Mouse (Mus musculus): ENCODE measurements around the gene Six1.
"Not testable (repeated sequence)": the region's sequence is repeated elsewhere in the genome, so short reads cannot be mapped to it uniquely, and the experiment has no call there.

Gene Six1

GRCm38 (mm10) chr12:73053668-73054241 is at the start of gene Six1:
TSS of gene Six1 (minus strand) at chr12:73053887.
- POLR2A ChIA-PET: interaction anchor here in 3 of 4 experiments (0.6 to 2.3 kb wide), 13 partner anchors 10 to 67 kb away, joined by 3 to 12 read pairs (median 4); no protein-coding TSS in a partner anchor
- CTCF ChIA-PET: interaction anchor here in 3 of 4 experiments (0.7 to 2.2 kb wide), 7 partner anchors 9 to 463 kb away, joined by 3 to 8 read pairs (median 4); no protein-coding TSS in a partner anchor

GRCm38 (mm10) chr12:73098593-73098992 is 44.9 kb upstream of the Six1 start:
- CTCF ChIA-PET: no interaction called here
- POLR2A ChIA-PET: interaction anchor here in 3 of 4 experiments (0.7 to 4.3 kb wide), 9 partner anchors 10 to 46 kb away, joined by 3 to 44 read pairs (median 4); partner anchors contain the start of gene Six4 (in 2 of the 3)

GRCm38 (mm10) chr12:73096177-73096576 is 42.5 kb upstream of the Six1 start:
- POLR2A ChIA-PET: interaction anchor here in 3 of 4 experiments (0.5 to 4.3 kb wide), 13 partner anchors 9 to 1011 kb away, joined by 3 to 44 read pairs (median 4); partner anchors contain the start of genes Six4 (in 2 of the 3), Jkamp (in 1 of the 3) and L3hypdh (in 1 of the 3)
- CTCF ChIA-PET: not testable (repeated sequence)

- ChIA-PET CTCF (no interaction called here), POLR2A (interaction anchor here in 2 of 4 experiments (0.6 to 0.7 kb wide), 3 partner anchors 9 to 1642 kb away, joined by 3 read pairs; no protein-coding TSS in a partner anchor)
Observed at GRCm38 (mm10) chr12:73094605-73095004, 40.9 kb upstream of the Six1 start.

- CTCF ChIA-PET: no interaction called here
- POLR2A ChIA-PET: interaction anchor here in 2 of 4 experiments (0.6 to 0.7 kb wide), 4 partner anchors 9 to 1642 kb away, joined by 3 read pairs; no protein-coding TSS in a partner anchor
Observed at GRCm38 (mm10) chr12:73094189-73094588, 40.5 kb upstream of the Six1 start.

- POLR2A ChIA-PET: interaction anchor here in 3 of 4 experiments (0.6 to 5.4 kb wide), 13 partner anchors 10 to 497 kb away, joined by 3 to 27 read pairs (median 3); partner anchors contain the start of genes Six4 (in 2 of the 3) and Mnat1 (in 1 of the 3)
- CTCF ChIA-PET: no interaction called here
Observed at GRCm38 (mm10) chr12:73090672-73091335, 37.1 kb upstream of the Six1 start.

- CTCF ChIA-PET: no interaction called here
- POLR2A ChIA-PET: interaction anchor here in 3 of 4 experiments (0.6 to 5.4 kb wide), 15 partner anchors 8 to 1778 kb away, joined by 3 to 54 read pairs (median 5); partner anchors contain the start of gene Six4 (in 3 of the 3)
Observed at GRCm38 (mm10) chr12:73088911-73089310, 35.2 kb upstream of the Six1 start.

GRCm38 (mm10) chr12:73088500-73088899 is 34.8 kb upstream of the Six1 start:
- ChIA-PET POLR2A (interaction anchor here in 3 of 4 experiments (0.6 to 5.4 kb wide), 16 partner anchors 9 to 1778 kb away, joined by 3 to 54 read pairs (median 5); partner anchors contain the start of gene Six4 (in 3 of the 3)), CTCF (no interaction called here)

- POLR2A ChIA-PET: interaction anchor here (0.6 to 5.2 kb wide), 17 partner anchors 9 to 1825 kb away, joined by 3 to 54 read pairs (median 4); partner anchors contain the start of gene Six4 (in 2 of the 4)
- CTCF ChIA-PET: interaction anchor here in 1 of 4 experiments (0.6 kb wide), 2 partner anchors 23 to 147 kb away, joined by 4 to 5 read pairs; no protein-coding TSS in a partner anchor
Observed at GRCm38 (mm10) chr12:73087086-73087485, 33.4 kb upstream of the Six1 start.

GRCm38 (mm10) chr12:73085739-73086630 is 32.3 kb upstream of the Six1 start:
- CTCF ChIA-PET: interaction anchor here in 1 of 4 experiments (1.0 to 1.3 kb wide), 2 partner anchors 33 to 431 kb away, joined by 3 read pairs; partner anchors contain the start of gene Six1

GRCm38 (mm10) chr12:73083773-73084172 is 30.1 kb upstream of the Six1 start:
- ChIA-PET CTCF (interaction anchor here in 1 of 4 experiments (1.5 kb wide), 1 partner anchor 11 kb away, joined by 4 read pairs; no protein-coding TSS in a partner anchor), POLR2A (interaction anchor here in 3 of 4 experiments (0.6 to 1.5 kb wide), 6 partner anchors 8 to 29 kb away, joined by 3 to 6 read pairs (median 3); partner anchors contain the start of gene Six4 (in 1 of the 3))

More at GRCm38 (mm10) chr12:73085739-73086630, 32.3 kb upstream of the Six1 start:
- POLR2A ChIA-PET: interaction anchor here (0.5 to 5.2 kb wide), 33 partner anchors 10 to 988 kb away, joined by 3 to 54 read pairs (median 5); partner anchors contain the start of genes Six4 (in 4 of the 4), Six1 (in 3 of the 4) and Mnat1 (in 1 of the 4)

- ChIA-PET CTCF (interaction anchor here in 1 of 4 experiments (1.2 kb wide), 1 partner anchor 22 kb away, joined by 3 read pairs; no protein-coding TSS in a partner anchor), POLR2A (interaction anchor here in 1 of 4 experiments (1.8 kb wide), 1 partner anchor 22 kb away, joined by 4 read pairs; no protein-coding TSS in a partner anchor)
Observed at GRCm38 (mm10) chr12:73081828-73082227, 28.1 kb upstream of the Six1 start.

GRCm38 (mm10) chr12:73060805-73061410 is 7.2 kb upstream of the Six1 start:
- POLR2A ChIA-PET: interaction anchor here in 2 of 4 experiments (0.6 to 2.0 kb wide), 2 partner anchors 25 to 514 kb away, joined by 3 to 8 read pairs; no protein-coding TSS in a partner anchor

GRCm38 (mm10) chr12:73057492-73057891 is 3.8 kb upstream of the Six1 start:
- CTCF ChIA-PET: no interaction called here
- POLR2A ChIA-PET: interaction anchor here in 1 of 4 experiments (1.0 to 1.6 kb wide), 2 partner anchors 11 to 57 kb away, joined by 3 read pairs; no protein-coding TSS in a partner anchor

More at GRCm38 (mm10) chr12:73060805-73061410, 7.2 kb upstream of the Six1 start:
- CTCF ChIA-PET: no interaction called here

GRCm38 (mm10) chr12:73055451-73055850 is 1.8 kb upstream of the Six1 start:
- CTCF ChIA-PET: interaction anchor here in 1 of 4 experiments (1.4 kb wide), 1 partner anchor 79 kb away, joined by 3 read pairs; no protein-coding TSS in a partner anchor
- POLR2A ChIA-PET: interaction anchor here in 3 of 4 experiments (0.6 to 2.3 kb wide), 4 partner anchors 10 to 263 kb away, joined by 3 to 12 read pairs (median 5); no protein-coding TSS in a partner anchor

GRCm38 (mm10) chr12:73054576-73055185 is 994 bp upstream of the Six1 start:
- ChIA-PET CTCF (interaction anchor here in 3 of 4 experiments (0.5 to 1.5 kb wide), 6 partner anchors 17 to 1280 kb away, joined by 3 to 9 read pairs (median 4); partner anchors contain the start of gene Six4 (in 1 of the 3)), POLR2A (interaction anchor here (0.6 to 2.3 kb wide), 8 partner anchors 9 to 263 kb away, joined by 3 to 13 read pairs (median 3); partner anchors contain the start of gene Six4 (in 1 of the 4))
